Mouse (Mus musculus) forebrain, embryonic 13.5 days (tissue): ENCODE data around the gene Cltb. TPM values are rescaled to one million over a fixed set of nuclear protein-coding genes. Genes with fewer than 3 reads are reported as not detected.
"Not testable (repeated sequence)": the region's sequence is repeated elsewhere in the genome, so short reads cannot be mapped to it uniquely, and the experiment has no call there.

Experiments
- ATAC-seq: fragments of 200-750 bp; cut with Nextera tagmentation; 2 replicates; pipeline ENCODE4 v1.8.0; 2017
- H3K27ac ChIP-seq: fragments of 300-500 bp; sonication (generic); 2 replicates; pipeline ENCODE4 v1.5.1; 2015; ENCODE audit warnings: inconsistent platforms, mild to moderate bottlenecking, moderate library complexity
- H3K27me3 ChIP-seq: fragments of 300-500 bp; sonication (generic); 2 replicates; pipeline ENCODE4 v1.6.1; 2015; ENCODE audit warnings: mild to moderate bottlenecking, inconsistent platforms
- H3K36me3 ChIP-seq: fragments of 300-500 bp; sonication (generic); 2 replicates; pipeline ENCODE4 v1.6.1; 2015; ENCODE audit warnings: mild to moderate bottlenecking, inconsistent platforms; ENCODE audit not compliant: poor library complexity, severe bottlenecking
- H3K4me1 ChIP-seq: fragments of 300-500 bp; sonication (generic); 2 replicates; pipeline ENCODE4 v1.6.1; 2015; ENCODE audit warnings: inconsistent platforms
- H3K4me2 ChIP-seq: fragments of 300-500 bp; sonication (generic); 2 replicates; pipeline ENCODE4 v1.6.1; 2015; ENCODE audit warnings: inconsistent platforms, mild to moderate bottlenecking, moderate library complexity
- H3K4me3 ChIP-seq: fragments of 300-500 bp; sonication (generic); 2 replicates; pipeline ENCODE4 v1.5.1; 2015; ENCODE audit warnings: mild to moderate bottlenecking, inconsistent platforms
- H3K9ac ChIP-seq: fragments of 300-500 bp; sonication (generic); 2 replicates; pipeline ENCODE4 v1.6.1; 2015; ENCODE audit warnings: mild to moderate bottlenecking, inconsistent platforms
- H3K9me3 ChIP-seq: fragments of 300-500 bp; sonication (generic); replicated peaks from 2 replicates; pipeline ENCODE4 v1.6.1; 2016; ENCODE audit warnings: inconsistent platforms
- WGBS: fragments of 180-500 bp; shearing (Covaris S2); methylation state at CpG from one replicate; pipeline ENCODE4 v1.1.7; 2015; 5-methylcytosine and 5-hydroxymethylcytosine counted together
- polyA plus RNA-seq: library from polyadenylated mRNA; unstranded; fragments of >200 nt; fragmentation: Nextera tagmentation; extraction: Ambion mirVana; gene quantifications from 2 replicates; pipeline ENCODE4 v1.2.1, GENCODE M21; 2015

The Cltb gene
- polyA plus RNA-seq, result 57.2 and 60.3 TPM in 2 replicates

- no peaks in the 10 kb centered on the region for H3K36me3 ChIP-seq
- peak within 1 kb of the TSS; percentile 40; the same call in 1 of the 2 replicates for H3K27ac ChIP-seq
- H3K9ac ChIP-seq, result peak within 1 kb of the TSS; percentile 81
- ATAC-seq, result peak; percentile 82
- H3K4me1 ChIP-seq, result peaks cover 21% of the 10 kb centered on the region
- WGBS, result 1% methylated on average over 63 of the region's 66 CpGs
- H3K4me2 ChIP-seq, result peak within 1 kb of the TSS; percentile 85
- peak within 1 kb of the TSS; percentile 62 for H3K4me3 ChIP-seq
- no peaks in the 10 kb centered on the region for H3K9me3 ChIP-seq
- H3K27me3 ChIP-seq, result peaks cover 19% of the 10 kb centered on the region
Measured at GRCm38 (mm10) chr13:54610972-54611754, at the start of gene Cltb. Cltb (minus strand) TSS chr13:54611344.

DNA sequence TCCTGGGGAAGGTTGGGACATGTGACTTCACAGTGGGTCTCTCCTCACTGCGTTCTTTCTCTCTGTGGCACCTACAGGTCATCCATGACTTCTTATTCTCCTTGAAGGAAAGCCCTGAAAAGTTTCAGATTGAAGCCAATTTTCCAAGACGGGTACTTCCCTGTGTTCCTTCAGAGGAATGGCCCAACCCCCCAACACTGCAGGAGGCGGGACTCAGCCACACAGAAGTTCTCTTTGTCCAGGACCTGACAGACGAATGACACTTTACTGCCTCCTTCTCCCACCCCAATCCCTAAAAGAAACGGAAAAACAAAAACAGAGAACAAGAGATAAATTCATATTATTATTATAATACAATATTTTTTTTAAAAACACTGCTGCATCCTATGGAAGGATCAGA lies 49.7 kb upstream of the Cltb start:
- H3K36me3 ChIP-seq, result peaks cover 86% of the 10 kb centered on the region
- H3K27me3 ChIP-seq, result no peaks in the 10 kb centered on the region
- no peaks in the 10 kb centered on the region for H3K9me3 ChIP-seq
- H3K4me3 ChIP-seq, result no peak overlapping the region
- H3K9ac ChIP-seq, result no peak overlapping the region
- H3K4me2 ChIP-seq, result no peak overlapping the region
- H3K4me1 ChIP-seq, result no peaks in the 10 kb centered on the region
- no peak overlapping the region for H3K27ac ChIP-seq
- 55% methylated on average over 5 of the region's 5 CpGs for WGBS
- ATAC-seq, result no peak

GRCm38 (mm10) chr13:54650461-54650860 lies 39.3 kb upstream of the Cltb start:
- Histone ChIP-seq H3K27me3 (no peaks in the 10 kb centered on the region), H3K36me3 (peaks cover 99% of the 10 kb centered on the region), H3K9ac (no peak overlapping the region), H3K4me3 (no peak overlapping the region), H3K9me3 (no peaks in the 10 kb centered on the region), H3K4me1 (no peaks in the 10 kb centered on the region), H3K4me2 (no peak overlapping the region), H3K27ac (no peak overlapping the region)
- WGBS, result 96% methylated on average over 3 of the region's 3 CpGs
- no peak for ATAC-seq

DNA sequence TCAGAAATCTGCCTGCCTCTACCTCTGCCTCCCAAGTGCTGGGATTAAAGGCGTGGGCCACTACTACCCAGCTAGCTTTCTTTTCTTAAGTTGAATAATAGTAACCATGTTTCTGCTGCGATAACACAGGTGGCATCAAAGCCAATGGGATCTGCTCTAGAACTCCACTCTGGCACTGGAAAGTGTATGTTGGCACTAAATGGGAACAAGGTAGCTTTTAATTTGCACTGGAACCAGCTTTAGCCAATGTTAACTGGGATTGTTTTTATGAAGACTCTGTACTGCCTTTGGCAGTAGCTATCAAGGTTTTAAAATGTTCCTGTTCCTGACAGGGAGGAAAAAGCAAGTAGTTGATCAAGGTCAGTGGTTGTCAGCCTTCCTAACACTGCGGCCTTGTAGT lies 23.9 kb upstream of the Cltb start:
- ATAC-seq, result no peak
- Histone ChIP-seq H3K4me1 (no peaks in the 10 kb centered on the region), H3K27ac (no peak overlapping the region), H3K4me3 (no peak overlapping the region), H3K36me3 (peaks cover 41% of the 10 kb centered on the region), H3K9ac (no peak overlapping the region), H3K9me3 (no peaks in the 10 kb centered on the region), H3K27me3 (no peaks in the 10 kb centered on the region), H3K4me2 (no peak overlapping the region)
- WGBS, result 94% methylated on average over 3 of the region's 3 CpGs

DNA sequence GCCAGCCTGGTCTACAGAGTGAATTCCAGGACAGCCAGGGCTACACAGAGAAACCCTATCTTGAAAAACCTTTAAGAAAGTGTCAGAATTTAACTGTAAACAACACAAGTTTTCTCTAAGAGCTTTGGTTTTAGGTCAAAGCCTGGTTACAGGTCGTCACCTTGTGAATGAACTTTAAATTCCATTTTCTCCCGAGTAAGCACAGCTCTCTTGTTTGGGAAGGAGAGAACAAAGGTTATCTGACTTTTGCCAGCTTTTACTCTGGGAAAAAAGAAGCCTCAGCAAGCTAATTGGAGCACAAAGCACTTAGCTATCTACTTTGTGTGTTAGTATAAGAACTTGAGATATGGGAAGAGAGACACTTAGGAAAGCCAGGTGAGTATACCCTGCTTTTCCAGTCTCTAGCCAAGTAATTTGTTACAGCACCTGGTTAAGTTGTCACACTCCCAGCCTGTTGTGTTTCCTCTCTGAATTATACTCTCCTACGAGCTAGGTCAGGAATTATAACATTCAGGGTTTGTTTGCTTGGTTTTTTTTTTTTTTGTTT lies 21.7 kb upstream of the Cltb start:
- WGBS, result 78% methylated on average over 3 of the region's 3 CpGs
- Histone ChIP-seq H3K4me1 (no peaks in the 10 kb centered on the region), H3K4me3 (no peak overlapping the region), H3K9me3 (no peaks in the 10 kb centered on the region), H3K27me3 (no peaks in the 10 kb centered on the region), H3K4me2 (no peak overlapping the region), H3K27ac (no peak overlapping the region), H3K36me3 (peaks cover 22% of the 10 kb centered on the region), H3K9ac (no peak overlapping the region)
- no peak for ATAC-seq

DNA sequence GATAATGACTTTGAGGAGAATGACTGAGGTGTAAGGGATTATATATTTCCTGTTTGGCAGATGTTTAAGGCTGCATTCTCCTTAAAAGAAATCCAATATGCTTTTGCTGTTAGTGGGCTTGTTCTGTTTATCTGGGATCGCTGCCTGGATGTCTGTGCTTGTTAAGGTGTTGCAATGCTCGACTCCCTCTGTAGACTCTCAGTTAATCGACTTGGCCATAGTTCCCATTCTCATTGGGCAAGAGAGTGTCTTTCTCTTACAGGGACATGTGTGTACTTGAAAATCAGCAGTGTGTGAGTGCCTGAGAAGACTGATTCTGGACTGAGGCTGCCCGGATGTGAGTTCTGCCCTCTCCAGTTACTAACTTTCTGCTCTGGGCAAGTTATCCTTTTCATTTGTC lies 18.0 kb upstream of the Cltb start:
- H3K27ac ChIP-seq, result no peak overlapping the region
- peaks cover 15% of the 10 kb centered on the region for H3K36me3 ChIP-seq
- ATAC-seq, result no peak
- 90% methylated on average over 4 of the region's 4 CpGs for WGBS
- H3K27me3 ChIP-seq, result no peaks in the 10 kb centered on the region
- H3K4me2 ChIP-seq, result no peak overlapping the region
- H3K9ac ChIP-seq, result no peak overlapping the region
- H3K4me1 ChIP-seq, result peaks cover 7% of the 10 kb centered on the region
- no peaks in the 10 kb centered on the region for H3K9me3 ChIP-seq
- H3K4me3 ChIP-seq, result no peak overlapping the region

DNA sequence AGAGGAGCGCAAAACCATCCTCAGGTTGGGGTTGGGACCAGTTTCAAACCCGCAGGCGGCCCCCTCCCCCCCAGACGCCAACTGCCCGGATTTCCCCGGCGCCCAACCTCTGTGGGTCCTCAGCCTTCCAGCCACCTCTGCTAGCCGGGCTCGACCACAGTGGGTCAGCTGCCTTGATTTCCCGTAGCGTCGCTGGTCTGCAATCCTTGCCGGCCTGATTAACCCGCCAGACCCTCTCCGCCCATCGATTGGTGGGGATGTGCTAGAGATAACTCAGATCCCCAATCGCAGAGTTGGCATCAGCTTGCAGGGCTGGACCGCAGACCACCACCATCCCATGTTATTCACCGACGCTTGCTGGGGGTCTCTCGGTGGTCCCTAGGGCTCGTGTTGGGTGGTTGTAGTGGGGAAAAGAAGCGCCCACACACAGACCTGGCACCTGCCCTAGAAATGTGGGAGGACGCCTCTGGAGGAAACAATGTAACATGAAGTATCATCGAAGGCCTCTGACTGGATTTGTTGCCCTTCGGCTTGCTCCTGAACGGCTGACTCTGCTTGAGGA lies 10.9 kb upstream of the Cltb start:
- Histone ChIP-seq H3K4me3 (peak overlapping the region; percentile 96), H3K27ac (peak overlapping the region; percentile 80), H3K27me3 (no peaks in the 10 kb centered on the region), H3K4me2 (peak overlapping the region; percentile 96), H3K4me1 (peaks cover 25% of the 10 kb centered on the region), H3K9ac (peak overlapping the region; percentile 94), H3K9me3 (no peaks in the 10 kb centered on the region), H3K36me3 (0 out of 2 replicates have a peak, but pooled peaks cover 5% of the 10 kb centered on the region)
- no peak for ATAC-seq
- 1% methylated on average over 27 of the region's 27 CpGs for WGBS

DNA sequence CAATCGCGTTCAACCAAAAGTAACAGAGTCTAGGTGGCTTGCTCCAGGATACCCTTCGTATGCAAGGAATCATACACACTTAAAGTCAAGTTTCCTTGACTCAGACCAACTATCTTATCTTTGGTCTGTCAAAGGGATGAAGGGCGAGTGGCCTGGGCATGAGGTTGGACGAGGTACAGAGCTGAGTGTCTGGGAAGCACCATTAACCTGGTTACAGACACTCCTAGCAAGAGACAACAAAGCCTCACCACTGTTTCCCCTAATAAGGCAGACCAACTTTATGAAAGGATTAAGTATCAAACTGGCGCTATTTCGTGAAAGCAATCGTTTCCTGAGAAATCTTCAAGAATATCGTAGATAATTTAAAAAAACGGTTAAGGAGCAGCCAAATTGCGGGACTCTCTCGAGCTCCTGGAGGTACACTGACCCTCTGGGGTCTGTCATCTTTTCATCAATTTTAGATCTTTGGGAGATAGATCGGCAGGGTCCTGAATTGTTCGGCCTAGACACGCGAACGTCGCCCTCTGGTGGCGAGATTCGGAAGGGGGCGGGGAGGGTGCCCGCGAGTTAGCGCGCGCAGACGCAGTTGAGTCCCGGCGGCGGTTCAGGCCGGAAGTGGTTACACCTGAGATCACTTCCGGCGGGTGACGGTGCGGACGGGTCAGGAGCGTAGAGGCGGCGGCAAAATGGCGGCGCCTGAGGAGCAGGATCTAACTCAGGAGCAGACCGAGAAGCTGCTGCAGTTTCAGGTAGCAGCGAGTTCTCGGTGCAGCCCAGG lies 10.2 kb upstream of the Cltb start, which contains the start of gene Faf2:
Gene Faf2, plus strand, starts transcription at position 630 of the 778 bp plus-strand sequence.
- Histone ChIP-seq H3K9me3 (no peaks in the 10 kb centered on the region), H3K36me3 (0 out of 2 replicates have a peak, but pooled peaks cover 5% of the 10 kb centered on the region), H3K4me2 (peak within 1 kb of the TSS; percentile 96), H3K9ac (peak within 1 kb of the TSS; percentile 94), H3K4me1 (peaks cover 25% of the 10 kb centered on the region), H3K27ac (peak within 1 kb of the TSS; percentile 80), H3K4me3 (peak within 1 kb of the TSS; percentile 96), H3K27me3 (no peaks in the 10 kb centered on the region)
- ATAC-seq, result peak; percentile 99
- 13% methylated on average over 44 of the region's 44 CpGs for WGBS

GRCm38 (mm10) chr13:54616998-54617397 lies 5.9 kb upstream of the Cltb start:
- Histone ChIP-seq H3K27me3 (no peaks in the 10 kb centered on the region), H3K9ac (no peak overlapping the region), H3K27ac (no peak overlapping the region), H3K4me1 (no peaks in the 10 kb centered on the region), H3K36me3 (no peaks in the 10 kb centered on the region), H3K9me3 (no peaks in the 10 kb centered on the region), H3K4me3 (no peak overlapping the region), H3K4me2 (no peak overlapping the region)
- no peak for ATAC-seq
- WGBS, result 70% methylated on average over 6 of the region's 6 CpGs

GRCm38 (mm10) chr13:54616307-54616706 lies 5.2 kb upstream of the Cltb start:
- Histone ChIP-seq H3K27me3 (no peaks in the 10 kb centered on the region), H3K9ac (no peak overlapping the region), H3K4me1 (peaks cover 4% of the 10 kb centered on the region; the same call in 1 of the 2 replicates), H3K36me3 (no peaks in the 10 kb centered on the region), H3K27ac (no peak overlapping the region), H3K9me3 (no peaks in the 10 kb centered on the region), H3K4me3 (no peak overlapping the region), H3K4me2 (no peak overlapping the region)
- no peak for ATAC-seq
- WGBS, result 79% methylated on average over 8 of the region's 8 CpGs

- not testable (repeated sequence) for H3K9me3 ChIP-seq, ATAC-seq, H3K27ac ChIP-seq, H3K4me2 ChIP-seq, H3K9ac ChIP-seq, H3K4me3 ChIP-seq, H3K36me3 ChIP-seq
- Histone ChIP-seq H3K4me1 (peaks cover 21% of the 10 kb centered on the region), H3K27me3 (peaks cover 11% of the 10 kb centered on the region)
- 84% methylated on average over 8 of the region's 8 CpGs for WGBS
Measured at GRCm38 (mm10) chr13:54613141-54613540, 2.0 kb upstream of the Cltb start.

- Histone ChIP-seq H3K9ac (peak overlapping the region; percentile 81), H3K27ac (0 out of 2 replicates have a peak overlapping the region, but pooled peaks have one; percentile 40), H3K4me1 (peaks cover 21% of the 10 kb centered on the region), H3K9me3 (no peaks in the 10 kb centered on the region), H3K27me3 (peaks cover 24% of the 10 kb centered on the region), H3K4me3 (peak overlapping the region; percentile 62), H3K36me3 (no peaks in the 10 kb centered on the region), H3K4me2 (peak overlapping the region; percentile 85)
- 0 out of 2 replicates have a peak, but pooled peaks have one; percentile 16 for ATAC-seq
- 7% methylated on average over 13 of the region's 13 CpGs for WGBS
Measured at GRCm38 (mm10) chr13:54610613-54610971, 552 bp downstream of the Cltb start.
